Mouse (Mus musculus) spleen, adult 2 months (tissue): Measurements from ENCODE around the gene Klrc3.
"Not testable (repeated sequence)": the region's sequence is repeated elsewhere in the genome, so short reads cannot be mapped to it uniquely, and the experiment has no call there.

ENCODE experiments used
- CTCF ChIP-seq: fragments of 200-500 bp; IDR thresholded peaks from 2 replicates; pipeline ENCODE4 v1.5.1; 2011; ENCODE audit warnings: mild to moderate bottlenecking, inconsistent platforms; ENCODE audit not compliant: insufficient read depth, insufficient read length, insufficient replicate concordance; ENCODE audit errors: extremely low read depth
- POLR2A ChIP-seq: fragments of 200-500 bp; IDR thresholded peaks from 2 replicates; pipeline ENCODE4 v1.6.1; 2011; ENCODE audit warnings: low read depth, low read length, inconsistent platforms

- TF ChIP-seq CTCF, POLR2A: not testable (repeated sequence)
Observed at GRCm38 (mm10) chr6:129643237-129643636, at the start of gene Klrc3.
